Mouse (Mus musculus) granulocyte monocyte progenitor cell, adult 5-6 weeks (primary cell): ENCODE measurements around the gene Snd1. TPM values are rescaled to one million over a fixed set of nuclear protein-coding genes. Genes with fewer than 3 reads are reported as not detected.
"Not testable (repeated sequence)": the region's sequence is repeated elsewhere in the genome, so short reads cannot be mapped to it uniquely, and the experiment has no call there.

ENCODE experiments used
- ATAC-seq: replicated peaks from 2 replicates; pipeline ENCODE4 v1.8.0; 2016; ENCODE audit warnings: mild to moderate bottlenecking, moderate TSS enrichment, inconsistent platforms; ENCODE audit not compliant: poor library complexity, severe bottlenecking
- total RNA-seq, 2 experiments: library from RNA; stranded (forward) in 1 of 2; stranded (reverse) in 1 of 2; fragments of 200-712, 200-1000 nt in 1 of 2; fragments of >200 nt in 1 of 2; fragmentation: Nextera tagmentation in 1 of 2; gene quantifications; 2 replicates each; pipeline ENCODE4 v1.2.3; 2014 to 2017

Snd1 gene
- total RNA-seq, 2 experiments from 2014 or later = 139 to 188 TPM

DNA sequence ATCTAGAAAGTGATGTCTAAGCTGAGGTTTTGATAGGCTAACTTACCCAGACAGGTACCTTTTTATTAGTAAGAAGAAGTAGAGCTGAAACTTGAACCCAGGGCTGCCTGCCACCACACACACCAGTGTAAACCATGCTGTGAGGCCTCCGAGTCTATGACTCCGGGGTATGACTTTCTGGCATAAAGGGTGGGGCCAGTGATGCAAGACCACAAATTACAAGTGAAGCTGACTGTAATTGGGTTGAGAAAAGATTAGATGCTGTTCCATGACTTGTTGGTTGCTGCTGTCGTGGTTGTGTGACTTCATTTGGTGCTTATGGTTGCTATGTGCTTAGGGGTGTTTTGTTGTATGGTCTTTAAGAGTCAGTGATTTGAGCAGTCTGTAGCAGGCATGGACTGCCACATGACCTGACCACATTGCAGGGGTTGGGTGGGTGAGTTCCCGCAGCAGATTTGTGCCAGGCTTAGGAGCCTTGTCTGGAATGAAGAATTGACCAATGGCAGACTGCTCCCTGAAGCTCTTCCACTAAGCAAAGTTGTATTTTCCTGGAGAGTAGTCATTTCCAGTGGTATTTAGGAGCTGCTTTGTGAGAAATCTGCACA, 7.9 kb downstream of the Snd1 start:
- peak; percentile 4 for ATAC-seq

- no peak for ATAC-seq
These were observed 11.1 kb downstream of the Snd1 start for GRCm38 (mm10) chr6:28486008-28486407.

DNA sequence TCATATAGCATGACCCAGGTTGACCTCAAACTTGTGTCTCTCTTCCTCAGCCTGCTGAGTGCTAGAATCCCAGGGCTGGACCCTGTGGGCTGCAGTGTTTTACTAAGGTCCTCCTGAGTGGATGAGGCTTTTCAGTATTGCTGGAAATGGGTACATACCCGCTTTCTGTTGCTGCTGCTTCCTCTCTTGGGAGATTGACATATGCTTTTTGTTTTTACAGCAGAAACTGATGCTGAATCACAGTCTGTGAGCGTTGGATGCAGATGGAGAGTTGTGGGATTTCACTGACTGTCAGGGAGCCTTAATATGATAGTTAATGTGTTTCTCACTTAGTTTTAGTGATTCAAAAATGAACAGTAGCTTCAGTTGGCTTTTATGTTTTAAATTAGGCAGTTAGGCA, 11.5 kb downstream of the Snd1 start:
- ATAC-seq = no peak

DNA sequence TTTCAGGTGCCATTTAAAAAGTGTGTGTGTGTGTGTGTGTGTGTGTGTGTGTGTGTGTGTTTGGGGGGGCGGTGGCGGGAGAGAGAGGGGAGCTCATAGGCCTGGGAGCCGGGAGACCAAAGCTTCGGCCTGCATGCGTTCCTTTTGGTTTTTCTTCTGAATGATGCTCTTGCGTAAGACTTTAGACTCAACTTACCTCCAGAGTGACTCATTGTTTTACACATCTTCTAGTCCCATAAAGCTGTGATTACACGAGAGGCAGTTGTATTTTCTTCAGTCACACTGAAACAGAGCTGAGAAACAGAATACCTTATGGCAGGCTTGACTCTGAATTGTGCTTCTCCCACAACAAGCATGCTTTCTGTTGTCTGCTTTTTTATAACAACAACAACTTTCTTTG, 12.0 kb downstream of the Snd1 start:
- ATAC-seq = peak; percentile 31

- ATAC-seq = no peak
These were observed 13.4 kb downstream of the Snd1 start for GRCm38 (mm10) chr6:28488204-28488851.

DNA sequence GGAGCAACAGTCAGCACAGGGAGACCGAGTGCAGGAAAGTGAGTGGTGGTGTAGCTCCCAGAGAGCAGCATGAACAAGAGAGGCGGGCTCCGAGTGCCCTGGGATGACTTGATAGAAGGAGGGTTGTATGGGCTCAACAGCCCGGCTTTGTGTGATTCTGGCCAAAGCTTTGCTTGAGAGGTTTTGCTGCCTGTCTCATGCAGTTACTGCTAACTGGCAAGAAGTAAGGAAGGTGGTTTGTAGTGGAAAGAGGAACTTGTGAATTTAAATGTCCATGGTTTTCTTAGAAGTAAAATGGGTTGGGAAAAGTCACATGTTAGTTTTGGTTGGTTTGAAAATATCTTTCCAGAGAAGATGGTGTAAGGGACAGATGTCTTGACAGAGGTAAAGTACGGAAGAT, 15.7 kb downstream of the Snd1 start:
- ATAC-seq = peak; percentile 33

DNA sequence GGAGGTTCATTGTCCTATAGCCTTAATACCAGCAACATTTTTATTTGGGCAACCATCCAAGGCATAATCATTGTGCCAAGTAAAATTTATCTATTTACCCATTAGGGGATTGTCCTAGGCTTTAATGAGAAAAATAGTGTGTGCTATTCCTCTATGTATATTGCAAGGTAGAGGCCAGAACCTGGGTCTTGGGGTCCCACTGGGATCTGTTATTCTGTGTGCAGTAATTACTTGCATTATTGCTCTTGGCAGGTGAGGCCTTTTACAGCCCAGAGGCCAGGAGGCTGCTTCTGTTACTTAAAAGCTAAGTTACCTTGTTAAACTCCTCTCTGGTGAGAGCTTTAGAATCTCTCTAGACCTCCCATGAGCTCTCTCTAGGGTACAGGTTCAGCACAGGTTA, 16.3 kb downstream of the Snd1 start:
- no peak for ATAC-seq

DNA sequence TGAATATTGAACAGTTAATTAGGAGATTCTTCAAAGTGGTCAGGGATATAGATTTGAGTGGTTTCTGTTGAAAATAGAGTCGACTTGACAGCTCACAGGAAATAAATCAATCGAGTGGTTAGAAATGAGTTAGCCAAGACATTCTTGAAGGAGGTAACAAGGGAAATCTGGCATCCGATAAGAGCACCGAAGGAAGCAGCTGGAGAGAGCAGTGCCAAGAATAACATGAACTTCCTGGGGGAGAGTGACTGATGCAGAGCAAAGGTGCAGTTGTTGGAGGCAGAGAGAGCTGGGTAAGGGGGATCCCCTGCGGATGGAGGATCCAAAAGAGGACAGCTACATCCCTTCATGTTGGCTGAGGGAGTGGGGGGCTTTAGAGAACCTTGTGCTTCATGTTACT, 22.9 kb downstream of the Snd1 start:
- peak; percentile 93 for ATAC-seq

DNA sequence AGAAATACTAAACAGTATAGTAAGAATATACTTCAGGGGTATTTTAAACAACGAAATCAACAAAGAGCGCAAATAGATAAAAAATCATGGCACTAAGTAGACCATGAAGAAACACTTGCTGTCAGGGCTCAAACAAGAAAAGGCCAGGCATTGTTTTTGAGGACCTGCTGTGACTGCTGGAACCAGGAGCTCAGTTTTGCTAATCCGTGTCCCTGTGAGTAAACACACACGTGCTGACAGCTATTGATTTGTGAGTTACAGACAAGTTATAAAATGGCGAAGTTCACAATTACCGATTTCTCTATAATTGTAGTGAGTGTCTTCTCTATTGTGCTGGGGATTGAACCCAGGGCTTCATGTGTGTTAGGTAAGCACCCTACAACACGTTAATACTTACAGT, 27.6 kb downstream of the Snd1 start:
- no peak for ATAC-seq

GRCm38 (mm10) chr6:28503148-28503547, 28.2 kb downstream of the Snd1 start:
- no peak for ATAC-seq

DNA sequence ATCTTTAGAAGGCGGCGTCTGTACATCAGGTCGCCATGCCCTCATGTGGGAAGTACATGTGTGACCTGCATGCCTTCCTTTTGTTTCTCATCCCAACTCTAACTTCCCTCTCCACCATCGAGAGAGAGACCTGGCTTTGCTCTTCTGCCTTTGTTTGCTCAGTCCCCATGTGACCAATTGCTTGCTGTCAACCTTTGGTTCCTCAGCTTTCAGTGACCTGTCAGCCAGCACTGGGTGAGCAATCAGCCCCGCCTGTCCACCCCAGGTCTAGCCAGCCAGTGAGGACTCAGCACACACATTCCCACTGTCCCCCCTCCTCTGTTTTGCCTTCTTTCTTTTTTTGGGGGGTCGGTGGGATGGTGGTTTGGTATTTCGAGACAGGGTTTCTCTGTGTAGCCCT, 29.7 kb downstream of the Snd1 start:
- no peak for ATAC-seq

DNA sequence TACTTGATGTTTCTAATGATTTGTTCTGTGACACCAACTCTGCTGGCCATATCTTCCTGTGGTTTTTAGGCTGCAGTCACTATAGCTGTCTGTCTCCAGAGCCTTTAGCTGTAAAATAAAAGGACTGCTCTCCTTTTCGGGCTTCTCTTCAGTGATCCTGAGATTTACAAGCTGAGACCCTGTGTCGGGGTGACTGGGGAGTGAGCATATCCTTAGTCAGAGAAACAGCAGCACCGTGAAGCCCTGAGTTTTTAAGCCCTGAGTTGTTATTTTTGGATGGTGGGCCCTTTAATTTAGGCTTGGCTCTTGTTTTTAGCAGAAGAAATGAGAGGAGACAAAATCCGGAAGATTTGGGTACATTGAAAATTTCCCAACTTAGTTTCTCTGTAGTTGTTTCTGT, 32.8 kb downstream of the Snd1 start:
- ATAC-seq = no peak

DNA sequence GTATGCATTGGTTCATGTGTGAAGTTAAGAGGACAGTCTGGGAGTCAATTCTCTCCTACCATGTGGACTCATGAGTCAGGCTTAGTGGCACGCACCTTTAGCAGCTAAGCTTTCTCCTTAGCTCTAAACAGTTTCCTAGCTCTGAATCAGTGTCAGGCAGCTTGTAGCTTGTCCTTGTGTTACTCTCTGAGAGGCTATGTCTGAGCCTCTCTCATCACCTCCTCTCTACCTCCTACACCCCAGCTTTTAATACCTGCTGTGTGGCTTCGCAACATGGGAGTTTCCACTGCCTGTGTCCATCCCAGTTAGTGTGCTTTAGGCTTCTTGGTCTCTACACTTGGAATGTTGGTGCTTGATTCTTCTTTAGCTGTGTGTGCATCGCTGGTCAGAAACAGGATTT, 39.3 kb downstream of the Snd1 start:
- ATAC-seq = no peak

DNA sequence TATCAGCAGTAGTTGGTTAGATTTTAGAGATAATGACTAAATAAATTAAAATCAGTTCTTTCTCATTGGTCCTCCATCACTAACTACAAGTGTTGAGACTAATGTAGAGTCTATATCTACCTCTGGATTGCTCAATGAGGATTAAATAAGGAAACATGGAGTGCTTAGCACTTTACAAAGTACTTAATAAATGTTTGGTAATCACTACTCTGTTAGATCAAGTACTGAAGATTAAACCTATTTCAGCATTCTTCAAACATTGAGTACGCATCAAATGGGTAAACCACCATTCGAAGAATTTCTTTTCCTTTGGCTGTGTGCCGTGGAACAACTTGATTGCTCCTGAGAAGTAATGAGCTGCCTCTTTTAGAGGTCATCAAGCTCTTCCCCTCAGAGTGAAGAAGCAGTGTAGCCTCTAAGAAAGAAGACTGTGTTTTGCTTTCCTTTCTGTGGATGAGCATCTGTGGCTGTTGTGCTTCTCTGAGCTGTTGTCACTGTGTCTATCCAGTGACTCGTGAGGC, 40.0 kb downstream of the Snd1 start:
- no peak for ATAC-seq

DNA sequence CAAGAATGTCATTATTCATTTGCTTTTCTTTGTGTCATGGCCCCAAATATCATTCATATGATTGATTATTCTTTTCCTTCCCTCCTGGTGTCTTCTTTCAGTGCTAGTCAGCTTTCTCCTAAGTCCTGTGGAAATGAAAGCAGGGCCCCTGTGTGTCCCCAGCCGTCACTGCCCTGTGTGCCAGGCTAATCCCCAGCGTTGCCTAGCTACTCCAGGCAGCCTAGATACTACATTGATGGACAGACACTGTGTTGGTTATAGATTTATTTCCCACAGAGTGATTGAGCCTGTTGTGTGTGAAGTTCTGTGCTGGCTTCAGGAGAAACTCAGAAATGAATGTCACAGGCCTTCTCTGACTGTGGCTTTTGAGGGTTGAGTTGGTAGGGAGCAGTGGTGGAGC, 41.7 kb downstream of the Snd1 start:
- ATAC-seq = no peak

- ATAC-seq = no peak
These were observed 42.1 kb downstream of the Snd1 start for GRCm38 (mm10) chr6:28517050-28517449.

GRCm38 (mm10) chr6:28519426-28519825, 44.5 kb downstream of the Snd1 start:
- ATAC-seq = no peak

DNA sequence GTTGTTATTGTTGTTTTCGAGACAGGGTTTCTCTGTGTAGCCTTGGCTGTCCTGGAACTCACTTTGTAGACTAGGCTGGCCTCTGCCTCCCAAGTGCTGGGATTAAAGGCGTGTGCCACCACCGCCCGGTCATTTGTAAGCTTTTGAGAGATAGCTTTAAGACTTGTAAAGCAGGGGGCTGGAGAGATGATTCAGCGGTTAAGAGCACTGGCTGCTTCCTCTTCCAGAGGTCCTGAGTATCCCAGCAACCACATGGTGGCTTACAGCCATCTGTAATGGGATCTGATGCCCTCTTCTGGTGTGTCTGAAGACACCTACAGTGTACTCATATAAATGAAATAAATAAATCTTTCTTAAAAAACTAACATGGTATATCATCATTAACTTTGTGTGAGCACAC, 45.8 kb downstream of the Snd1 start:
- not testable (repeated sequence) for ATAC-seq

GRCm38 (mm10) chr6:28521416-28521815, 46.5 kb downstream of the Snd1 start:
- ATAC-seq = no peak

GRCm38 (mm10) chr6:28525589-28525988, 50.6 kb downstream of the Snd1 start:
- ATAC-seq = no peak

- no peak for ATAC-seq
These were observed 52.5 kb downstream of the Snd1 start for GRCm38 (mm10) chr6:28527459-28527858.

DNA sequence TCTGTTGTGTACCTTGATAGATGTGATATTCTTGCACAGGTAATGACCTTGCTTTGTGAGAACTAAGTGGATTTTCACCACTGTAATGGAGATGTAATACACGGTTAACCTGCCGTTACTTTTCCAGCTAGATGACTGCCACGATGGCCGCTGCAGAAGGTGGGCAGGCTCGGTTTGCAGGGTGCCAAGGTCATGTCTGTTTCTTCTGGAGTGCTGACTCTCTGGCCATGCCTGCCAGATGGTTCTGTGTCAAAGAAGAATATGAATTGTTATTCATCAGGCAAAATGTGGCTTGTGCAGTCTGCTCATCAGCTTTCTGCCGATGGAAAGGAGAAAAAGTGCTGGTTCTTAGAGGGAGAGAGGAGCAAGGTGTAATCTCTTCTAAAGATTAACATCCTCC, 53.3 kb downstream of the Snd1 start:
- ATAC-seq = no peak
